Mouse (Mus musculus): ENCODE measurements around the gene Pecam1.
A peak's percentile ranks its signal among the peaks of the same experiment; 100 is the strongest.
"Not testable (repeated sequence)": the region's sequence is repeated elsewhere in the genome, so short reads cannot be mapped to it uniquely, and the experiment has no call there.

Gene Pecam1

DNA sequence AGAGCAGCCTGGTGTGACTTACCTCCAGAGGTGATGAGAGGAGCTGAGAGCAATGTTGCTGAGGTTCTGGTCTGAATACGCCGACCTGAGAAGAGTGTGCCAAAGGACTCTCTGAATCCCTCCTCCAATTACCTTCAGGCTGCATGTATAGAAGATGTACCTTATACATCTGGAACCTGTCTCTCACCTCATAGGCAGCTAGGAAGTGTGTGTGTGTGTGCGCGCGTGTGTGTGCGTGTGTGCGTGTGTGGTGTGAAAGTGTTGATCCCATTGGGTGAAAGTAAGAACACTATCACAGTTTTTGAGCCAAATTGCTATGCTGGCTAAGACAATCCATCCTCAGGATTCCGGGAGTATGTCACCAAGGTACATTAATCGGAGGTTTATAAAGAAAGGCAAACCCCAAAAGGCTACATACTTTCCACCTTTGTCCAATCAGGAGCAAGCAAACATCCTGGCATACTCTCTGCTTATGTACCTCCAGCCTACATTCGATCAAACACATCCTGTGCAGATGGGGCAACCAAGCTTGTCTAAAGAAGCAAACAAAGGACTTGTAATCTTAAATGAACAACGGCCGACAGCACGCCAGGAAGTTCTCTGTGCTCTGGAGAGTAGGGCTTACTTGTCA, at the start of gene Pecam1:
Pecam1 (minus strand) TSS at position 508 of the 631 bp plus-strand sequence.
- no peak for ATAC-seq (ENCODE audit: low TSS enrichment)

DNA sequence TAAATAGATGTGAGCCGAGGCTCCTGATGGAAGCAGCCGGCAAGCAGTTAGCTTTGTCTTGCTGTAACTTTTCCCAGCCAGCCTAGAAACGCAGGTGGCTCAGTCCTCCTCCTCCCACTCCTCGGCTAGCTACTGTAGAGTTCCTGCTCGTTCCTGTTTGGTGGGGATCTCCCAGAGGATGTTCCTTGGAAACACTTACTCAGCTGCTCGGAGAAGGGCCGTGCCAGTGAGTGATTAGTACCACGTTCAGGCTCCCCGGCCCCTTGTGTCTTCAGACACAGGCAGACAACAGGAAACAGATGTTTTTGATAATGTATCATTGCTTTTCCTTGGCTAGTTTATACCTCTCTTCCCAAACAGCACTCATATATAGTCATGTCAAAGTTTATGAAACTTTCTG, 45.3 kb upstream of the Pecam1 start:
- ATAC-seq (ENCODE audit: low TSS enrichment): peak; percentile 88; the same call in 1 of the 2 replicates

DNA sequence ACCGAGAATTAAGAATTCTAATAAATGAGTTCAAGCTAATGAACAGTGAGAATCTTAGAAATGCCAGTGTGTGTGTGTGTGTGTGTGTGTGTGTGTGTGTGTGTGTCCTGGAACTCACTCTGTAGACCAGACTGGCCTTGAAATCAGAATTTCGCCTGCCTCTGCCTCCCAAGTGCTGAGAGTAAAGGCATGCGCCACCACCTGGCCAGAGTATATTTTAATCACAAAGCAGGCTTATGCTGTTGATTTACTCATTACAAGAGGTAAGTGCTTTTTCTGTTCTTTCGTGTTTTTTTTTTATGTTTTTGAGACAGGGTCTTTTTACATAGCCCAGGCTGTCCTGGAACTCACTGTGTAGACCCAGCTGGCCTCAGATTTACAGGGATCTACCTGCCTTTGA, 43.4 kb upstream of the Pecam1 start:
- ATAC-seq (ENCODE audit: low TSS enrichment): no peak

DNA sequence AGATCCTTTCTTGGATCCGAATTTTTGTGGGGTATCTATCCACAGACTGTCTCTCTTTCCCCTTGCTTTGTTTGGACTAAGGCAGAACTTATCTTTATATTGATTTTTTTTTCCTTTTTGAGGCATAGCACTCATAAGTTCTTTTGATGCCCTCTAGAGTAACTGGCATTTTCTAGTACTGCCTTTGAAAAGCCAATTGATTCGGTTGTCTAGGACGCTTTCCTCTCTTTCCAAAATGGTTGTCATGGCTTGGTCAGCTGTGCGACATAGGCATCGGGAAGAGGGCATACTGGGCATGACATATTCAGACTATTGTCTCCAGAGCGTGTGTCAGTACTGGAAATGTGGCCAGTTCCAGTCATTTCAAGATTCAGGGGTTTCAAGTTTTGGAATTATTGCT, 39.2 kb upstream of the Pecam1 start:
- 0 out of 2 replicates have a peak, but pooled peaks have one; percentile 1 for ATAC-seq (ENCODE audit: low TSS enrichment)

DNA sequence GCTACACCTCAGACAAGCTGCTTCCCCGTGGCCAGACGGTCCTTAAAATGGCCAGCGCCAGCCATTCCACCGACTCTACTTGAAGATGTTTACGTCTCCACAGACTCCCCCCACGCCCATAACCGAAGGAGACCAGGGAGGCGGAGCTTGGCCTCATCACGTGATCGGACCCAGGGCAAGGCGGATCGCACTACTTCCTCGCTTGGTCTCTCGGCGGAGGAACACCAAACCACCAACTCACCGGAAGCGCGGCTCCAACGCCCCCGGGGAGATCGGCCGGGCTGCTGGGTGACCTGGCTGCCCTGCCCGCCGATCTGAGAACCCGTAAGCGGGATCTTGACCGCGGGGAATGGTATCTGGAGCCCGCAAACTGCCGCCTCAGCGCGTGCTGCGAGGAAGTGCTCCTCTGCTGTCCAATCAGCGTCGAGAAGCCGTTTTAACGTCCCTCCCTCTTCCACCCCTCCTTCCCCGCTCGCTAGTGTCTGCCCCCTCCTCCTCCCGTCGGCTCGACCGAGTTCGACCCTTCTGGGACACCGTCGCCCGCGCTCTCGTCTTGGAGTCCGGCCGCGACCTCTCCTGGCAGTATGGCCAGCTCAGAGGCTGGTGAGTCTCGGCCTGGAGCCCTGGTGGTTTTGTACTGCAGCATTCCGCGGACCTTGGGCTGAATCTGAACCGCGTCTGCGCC, 38.5 kb upstream of the Pecam1 start, which contains the start of the genes Ddx5 and Cep95:
Ddx5 (minus strand) TSS at position 411 of the 685 bp plus-strand sequence.
Cep95 (plus strand) TSS at position 478 of the 685 bp plus-strand sequence.
- peak; percentile 86 for ATAC-seq (ENCODE audit: low TSS enrichment)

DNA sequence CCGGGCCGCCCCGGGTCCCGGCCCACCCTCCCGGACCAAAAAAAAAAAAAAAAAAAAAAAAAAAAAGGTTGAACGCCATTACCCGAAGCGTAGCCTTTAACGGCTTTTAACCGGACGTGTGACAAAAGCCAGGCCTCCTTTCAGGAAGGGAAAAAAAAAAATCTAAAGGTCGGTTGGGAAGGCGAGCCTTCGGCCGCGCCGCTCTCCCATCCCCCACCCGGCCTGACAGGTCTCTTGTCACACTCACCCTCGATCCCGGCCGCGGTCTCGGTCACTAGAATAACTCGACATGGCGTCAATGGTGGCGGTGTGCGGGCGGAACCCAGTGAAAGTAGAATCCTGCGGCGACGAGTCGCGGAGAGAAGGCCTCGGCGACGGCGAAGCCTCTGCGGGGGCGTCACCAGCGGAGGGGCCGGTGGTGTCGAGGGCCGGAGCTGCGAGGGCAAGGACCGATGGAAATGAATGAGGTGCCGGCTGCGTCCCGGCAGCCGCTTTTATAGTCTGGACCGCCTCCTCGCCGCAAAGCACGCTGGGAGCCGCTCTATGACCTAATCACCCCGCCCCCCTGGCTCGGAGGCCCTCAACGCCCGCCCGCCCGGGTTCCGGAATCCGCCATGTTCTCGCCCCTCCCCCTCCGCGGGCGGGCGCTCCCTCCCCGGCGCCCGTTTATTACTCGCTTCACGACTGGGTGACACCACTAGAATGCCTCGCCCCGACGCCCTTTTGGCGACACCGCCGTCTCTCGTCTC, 37.8 kb upstream of the Pecam1 start:
- ATAC-seq (ENCODE audit: low TSS enrichment): peak; percentile 51

DNA sequence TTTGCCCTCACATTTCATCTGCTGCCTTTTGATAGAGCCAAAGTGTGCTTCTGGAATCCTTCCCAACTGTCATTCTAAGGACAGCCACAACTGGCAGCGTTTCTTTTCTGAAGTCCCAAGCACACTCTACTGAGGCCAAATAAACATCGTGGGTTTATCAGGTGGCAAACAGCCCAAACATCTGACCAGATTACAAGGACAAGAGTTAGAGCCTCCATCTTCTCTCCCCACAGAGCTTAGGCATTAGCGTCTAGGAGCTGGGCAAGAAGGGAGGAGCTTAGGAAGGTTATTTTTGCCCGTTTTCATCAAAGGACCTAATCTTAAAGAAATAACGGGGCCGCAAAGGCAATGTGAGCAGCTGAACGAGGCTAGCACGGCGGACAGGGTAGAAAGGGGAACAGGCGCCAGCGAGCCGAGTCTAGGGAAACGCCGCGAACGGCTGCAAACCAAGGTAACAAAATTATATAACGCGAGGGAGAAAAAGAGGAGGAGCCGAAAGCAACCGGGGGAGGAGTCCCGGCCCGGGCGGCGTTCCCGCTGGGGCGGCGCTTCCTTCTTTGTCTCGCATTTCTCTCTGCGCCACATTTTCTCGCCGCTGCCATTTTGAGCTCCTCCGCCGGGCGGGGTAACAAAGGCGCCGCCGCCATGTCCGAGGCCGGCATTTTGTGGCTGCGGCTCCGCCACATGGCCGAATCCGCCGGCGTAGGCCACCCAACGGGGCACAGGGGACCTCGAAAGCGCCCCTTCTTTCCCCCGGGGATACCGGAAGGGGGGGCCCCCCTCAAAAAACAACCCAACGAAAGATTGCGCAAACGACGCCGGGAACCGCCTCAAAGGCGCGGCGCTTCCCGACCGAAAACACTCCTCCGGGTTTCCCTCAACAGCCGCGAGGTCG, 37.0 kb upstream of the Pecam1 start:
- ATAC-seq (ENCODE audit: low TSS enrichment): peak; percentile 42

DNA sequence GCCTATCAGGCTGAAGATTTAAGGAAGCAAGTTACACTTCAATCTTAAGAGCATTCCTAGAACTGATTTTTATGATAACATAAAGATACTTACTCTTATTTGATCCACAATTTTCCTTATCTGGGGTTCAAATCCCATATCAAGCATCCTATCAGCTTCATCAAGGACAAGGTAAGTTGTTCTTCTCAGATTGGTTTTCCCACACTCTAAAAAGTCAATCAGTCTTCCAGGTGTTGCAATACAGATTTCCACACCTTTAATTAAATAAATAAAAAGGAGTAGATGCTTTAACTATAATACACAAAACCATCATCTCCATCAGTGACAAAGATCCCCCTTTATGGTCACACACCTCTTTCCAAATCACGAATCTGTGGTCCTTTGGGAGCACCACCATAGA, 34.6 kb upstream of the Pecam1 start:
- no peak for ATAC-seq (ENCODE audit: low TSS enrichment)

DNA sequence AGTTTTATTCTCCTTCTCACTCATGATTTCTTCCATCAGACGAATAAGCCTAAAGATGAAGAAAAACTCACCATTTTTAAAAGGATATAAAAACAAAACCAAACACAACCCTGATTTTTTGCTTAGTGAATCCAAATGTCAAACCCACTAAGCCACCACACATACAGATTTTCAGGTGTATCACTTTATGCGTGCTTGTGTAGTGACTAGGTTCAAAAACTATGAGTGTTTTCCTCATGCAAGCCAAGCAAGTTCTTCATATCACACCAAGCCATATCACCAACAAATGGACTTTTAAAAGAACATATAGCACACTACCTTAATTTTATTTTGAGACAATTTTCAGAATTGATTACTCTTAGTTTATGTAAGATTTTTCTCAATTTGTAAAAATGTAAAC, 34.0 kb upstream of the Pecam1 start:
- no peak for ATAC-seq (ENCODE audit: low TSS enrichment)

DNA sequence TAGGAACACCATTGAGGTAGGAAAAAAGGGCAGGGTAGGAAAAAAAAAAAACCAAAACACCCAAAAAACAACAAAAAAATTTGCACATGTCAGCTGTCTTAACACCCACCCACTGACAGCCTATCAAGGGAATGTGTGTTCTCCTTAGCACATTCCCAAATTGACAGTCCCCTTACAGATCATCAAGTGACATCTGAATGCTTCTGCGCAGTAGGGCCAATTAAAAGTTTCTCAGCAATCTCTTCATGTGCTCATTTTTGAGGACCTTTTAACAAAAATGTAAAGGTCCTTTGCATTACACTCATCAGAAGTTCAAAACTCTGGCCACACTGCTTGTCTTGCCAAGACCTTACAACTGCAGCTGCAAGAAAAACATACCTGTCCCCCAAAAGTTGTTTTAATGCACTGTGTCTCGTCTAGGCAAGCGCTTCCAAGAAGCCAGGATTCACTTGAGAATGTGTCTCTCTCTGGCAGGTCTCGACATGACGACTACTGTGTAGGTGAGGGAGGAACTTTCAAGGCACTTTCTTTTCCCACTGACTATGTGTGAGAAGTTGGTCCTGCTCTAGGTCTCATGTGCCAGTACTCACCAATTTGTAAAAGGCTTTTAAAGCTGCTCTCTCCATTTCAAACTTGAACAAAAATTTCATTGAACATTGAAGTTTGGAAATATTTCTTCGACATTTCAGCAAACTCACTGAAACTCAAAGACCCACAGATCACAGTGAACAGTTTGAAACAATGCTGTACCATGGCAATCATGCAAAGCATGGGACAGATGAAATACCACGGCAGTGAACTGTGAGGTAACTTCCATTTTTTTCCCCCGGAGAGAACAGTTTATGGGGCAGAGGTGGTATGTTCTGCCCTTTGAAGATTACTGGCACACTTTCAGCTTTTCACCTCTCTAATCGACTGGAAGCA, 32.7 kb upstream of the Pecam1 start:
- ATAC-seq (ENCODE audit: low TSS enrichment): no peak

DNA sequence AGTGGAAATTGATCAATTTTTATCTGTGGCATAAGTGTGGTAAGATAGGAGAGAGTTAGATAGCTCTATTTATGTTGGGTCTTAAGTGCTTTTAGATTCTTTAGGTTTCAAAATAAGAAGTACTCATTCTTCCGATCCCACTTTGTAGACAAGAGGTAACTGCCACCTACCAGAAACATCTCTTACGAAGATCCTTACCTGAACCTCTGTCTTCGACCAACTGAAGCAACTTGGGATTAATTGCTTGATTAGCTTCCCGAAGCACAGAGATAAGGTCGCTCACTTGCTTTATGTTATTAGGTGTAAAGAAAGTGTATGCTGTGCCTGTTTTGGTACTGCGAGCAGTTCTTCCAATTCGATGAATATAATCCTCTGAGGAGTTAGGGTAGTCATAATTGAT, 31.8 kb upstream of the Pecam1 start:
- not testable (repeated sequence) for ATAC-seq (ENCODE audit: low TSS enrichment)

DNA sequence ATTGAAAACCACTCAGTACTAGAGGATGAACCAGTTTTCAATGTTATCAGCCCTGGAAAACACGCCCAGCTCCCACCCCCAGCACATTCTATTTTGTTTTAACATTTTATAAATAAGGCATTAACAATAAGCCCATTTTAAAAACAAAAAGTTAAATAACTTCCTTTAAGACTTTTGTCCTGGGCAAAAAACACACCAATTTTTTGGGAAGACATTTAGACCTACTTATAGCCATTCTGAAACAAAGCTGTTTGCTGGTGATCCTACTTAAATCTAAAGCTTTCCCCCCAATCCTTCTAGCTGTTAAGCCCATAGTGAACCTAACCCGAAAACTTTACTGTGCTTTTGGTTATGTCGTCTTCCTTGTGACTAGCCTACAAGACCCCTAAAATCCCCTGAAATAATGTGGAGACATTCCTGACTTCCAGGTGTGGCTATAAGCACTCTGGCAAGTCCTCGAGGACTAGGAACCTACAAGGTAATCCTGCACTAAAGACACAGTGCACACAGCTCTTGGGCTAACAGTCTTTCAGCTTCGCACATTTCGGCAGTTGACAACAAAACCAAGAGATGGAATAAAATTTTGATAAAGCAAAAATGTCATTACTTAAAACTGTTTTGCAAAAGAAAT, 30.3 kb upstream of the Pecam1 start:
- no peak for ATAC-seq (ENCODE audit: low TSS enrichment)

DNA sequence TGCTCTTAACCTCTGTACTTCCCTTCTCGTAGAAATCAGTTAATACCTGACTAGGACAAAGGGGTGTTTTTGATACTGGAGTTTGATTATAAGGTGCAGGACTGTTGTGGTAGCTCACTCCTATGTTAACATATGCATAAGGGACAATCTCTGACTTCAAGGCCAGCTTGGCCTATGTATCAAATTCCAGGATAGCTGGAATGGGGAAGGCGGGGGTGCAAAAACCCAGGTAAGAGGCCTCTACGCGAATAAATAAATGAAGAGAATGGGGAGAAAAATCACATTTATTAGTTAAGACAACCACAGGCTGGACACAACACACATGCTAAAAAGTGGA, 29.6 kb upstream of the Pecam1 start:
- ATAC-seq (ENCODE audit: low TSS enrichment): no peak

DNA sequence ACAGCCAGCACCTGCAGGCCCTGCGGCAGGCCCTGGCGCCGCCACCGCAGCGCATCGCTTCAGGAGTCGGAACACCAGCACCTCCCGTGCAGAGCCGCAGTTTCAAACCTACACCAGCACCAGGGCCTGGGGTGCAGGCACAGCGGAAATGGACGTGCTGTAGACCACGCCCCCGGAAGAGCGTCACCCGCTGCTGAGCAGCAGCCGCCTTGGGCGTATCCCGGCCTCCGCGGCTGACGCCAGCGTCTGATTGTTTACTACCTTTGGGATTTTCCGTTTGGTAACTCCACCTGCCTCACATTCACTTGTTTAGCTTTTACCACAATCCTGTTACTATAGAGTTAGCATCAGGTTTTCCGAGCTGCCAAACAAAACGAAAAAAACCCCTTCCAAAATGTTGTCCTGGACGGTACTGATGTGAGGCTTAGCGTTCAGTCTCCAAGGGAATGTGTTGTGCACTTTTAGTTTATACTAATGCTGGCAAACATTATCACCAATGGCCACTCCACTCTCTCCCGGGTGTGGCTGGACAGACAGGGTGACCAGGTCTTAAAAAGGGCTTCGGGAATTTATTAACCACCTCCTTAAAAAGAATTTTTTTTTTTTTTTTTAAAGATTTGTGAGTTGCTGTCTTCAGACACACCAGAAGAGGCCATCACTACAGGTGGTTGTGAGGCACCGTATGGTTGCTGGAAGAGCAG, 29.1 kb upstream of the Pecam1 start, which contains the start of gene Polg2:
Polg2 (minus strand) TSS at position 150 of the 701 bp plus-strand sequence.
- peak; percentile 98 for ATAC-seq (ENCODE audit: low TSS enrichment)

DNA sequence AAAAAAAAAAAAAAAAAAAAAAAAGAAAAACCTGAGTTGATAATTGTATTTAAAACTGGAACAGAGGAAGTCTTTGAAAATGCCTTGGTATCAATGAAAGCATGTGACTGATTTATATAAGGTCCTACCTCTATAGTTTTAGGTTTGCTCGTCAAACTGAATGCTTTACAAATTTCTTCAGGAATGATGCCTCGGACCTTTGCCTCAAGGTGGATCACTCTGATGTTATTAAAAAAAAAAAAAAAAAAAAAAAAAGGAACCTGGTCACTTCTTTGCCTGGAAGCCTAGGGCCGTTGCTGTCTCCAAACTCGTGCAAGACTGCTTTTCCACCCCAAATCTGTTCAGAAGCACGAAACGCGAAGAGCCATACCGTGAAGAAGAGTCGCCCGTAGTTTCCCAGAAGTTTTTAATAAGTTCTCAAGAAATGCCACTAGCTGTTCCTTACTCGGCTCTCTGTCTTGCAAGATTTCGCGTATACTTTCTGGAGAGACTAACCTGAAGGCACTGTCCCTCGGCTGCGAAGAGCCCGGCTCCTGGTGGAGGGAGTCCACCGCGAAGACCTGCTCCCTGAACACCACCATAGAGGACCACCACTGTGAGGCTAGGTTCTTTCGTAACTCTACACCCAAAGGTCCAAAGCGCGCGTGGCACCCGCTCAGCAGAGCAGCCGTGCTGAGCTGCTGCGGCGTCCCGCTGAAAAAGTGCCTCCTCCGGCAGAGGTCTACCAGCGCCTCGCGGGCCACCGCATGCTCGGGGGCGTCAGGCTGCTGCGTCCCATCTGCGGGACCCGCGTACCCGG, 28.4 kb upstream of the Pecam1 start:
- peak; percentile 66 for ATAC-seq (ENCODE audit: low TSS enrichment)

DNA sequence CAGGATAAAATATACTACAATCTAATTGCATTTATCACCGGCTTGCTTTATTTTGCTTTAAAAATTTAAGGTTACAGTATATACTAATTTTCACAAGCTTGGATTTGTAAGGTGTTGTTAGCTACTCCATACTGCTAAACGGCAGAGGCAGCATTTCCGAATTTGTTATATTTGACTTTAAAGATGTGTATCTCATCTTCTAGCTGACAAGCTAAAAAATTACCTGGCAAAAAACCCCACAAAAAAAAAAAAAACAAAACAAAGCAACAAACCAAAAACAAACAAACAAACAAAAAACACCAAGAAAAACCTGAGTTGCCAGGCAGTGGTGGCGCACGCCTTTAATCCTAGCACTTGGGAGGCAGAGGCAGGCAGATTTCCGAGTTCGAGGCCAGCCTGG, 27.7 kb upstream of the Pecam1 start:
- no peak for ATAC-seq (ENCODE audit: low TSS enrichment)

DNA sequence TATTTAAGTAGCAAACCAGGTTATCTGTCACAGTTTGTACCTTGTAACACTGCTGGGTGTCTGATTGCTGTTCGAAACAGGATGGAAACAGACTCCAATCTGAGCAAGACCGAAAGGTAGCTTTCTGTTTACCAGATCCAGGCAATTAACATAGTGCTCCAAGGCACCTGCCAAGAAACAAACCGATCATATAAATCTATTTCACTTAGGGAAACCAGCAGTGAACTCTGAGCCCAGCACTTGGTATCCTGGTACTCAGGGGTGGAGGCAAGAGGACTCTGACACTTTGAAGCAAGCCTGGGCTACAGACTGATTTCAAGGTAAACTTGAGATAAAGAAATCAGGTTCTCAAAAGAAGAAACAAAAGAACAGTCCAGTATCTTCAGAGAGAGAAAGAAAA, 27.0 kb upstream of the Pecam1 start:
- ATAC-seq (ENCODE audit: low TSS enrichment): no peak

DNA sequence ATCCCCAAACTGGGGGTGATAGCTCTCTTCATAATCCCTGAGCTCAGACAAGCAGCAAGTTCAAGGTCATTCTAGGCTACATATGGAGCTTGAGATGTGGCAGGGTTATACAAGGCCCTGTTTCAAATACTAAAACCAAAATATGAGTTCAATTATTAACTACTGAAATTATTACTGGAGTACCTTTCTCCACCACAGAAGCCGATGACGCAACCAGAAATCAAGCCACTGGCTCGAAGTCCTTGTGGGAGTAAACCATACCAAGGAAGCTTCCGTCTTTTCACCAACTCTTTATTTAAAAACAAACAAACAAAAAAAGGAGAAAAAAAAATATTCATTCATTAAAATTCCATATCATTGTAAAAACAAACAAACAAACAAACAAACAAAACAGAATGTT, 26.5 kb upstream of the Pecam1 start:
- ATAC-seq (ENCODE audit: low TSS enrichment): no peak

DNA sequence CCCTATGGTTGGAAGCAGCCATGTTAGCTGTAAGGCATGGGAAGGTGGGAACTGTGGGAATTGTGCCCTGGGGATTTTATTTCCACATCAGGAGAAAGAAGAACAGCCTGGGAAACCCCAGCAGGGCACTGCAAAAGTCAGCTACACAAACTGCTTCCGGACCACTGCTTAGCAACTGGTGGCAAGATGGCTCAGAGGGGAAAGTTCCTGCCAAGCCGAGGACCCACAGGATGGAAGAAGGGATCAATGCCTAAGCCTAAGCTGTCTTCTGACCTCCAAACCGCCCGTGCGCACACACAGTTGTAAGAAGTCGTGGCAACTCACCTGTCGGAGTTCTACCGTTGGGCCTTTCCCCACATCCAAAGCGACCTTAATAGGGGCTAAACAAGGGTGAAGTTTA, 22.6 kb upstream of the Pecam1 start:
- ATAC-seq (ENCODE audit: low TSS enrichment): no peak

Data from frontal cortex, adult (tissue).